Mouse (Mus musculus) heart, embryonic 12.5 days (tissue): ENCODE measurements around the gene Ccdc184. TPM values are rescaled to one million over a fixed set of nuclear protein-coding genes. Genes with fewer than 3 reads are reported as not detected.

Experiments used
- ATAC-seq: fragments of 200-750 bp; cut with Nextera tagmentation; 2 replicates; pipeline ENCODE4 v1.8.0; 2017; ENCODE audit warnings: moderate TSS enrichment, moderate library complexity; ENCODE audit not compliant: insufficient number of reproducible peaks, low FRiP score
- H3K27ac ChIP-seq: fragments of 300-500 bp; sonication (generic); 2 replicates; pipeline ENCODE4 v1.5.1; 2016; ENCODE audit warnings: mild to moderate bottlenecking, moderate library complexity; ENCODE audit not compliant: poor library complexity, severe bottlenecking
- H3K27me3 ChIP-seq: fragments of 300-500 bp; sonication (generic); replicated peaks from 2 replicates; pipeline ENCODE4 v1.6.1; 2016; ENCODE audit warnings: mild to moderate bottlenecking, moderate library complexity
- H3K36me3 ChIP-seq: fragments of 300-500 bp; sonication (generic); 2 replicates; pipeline ENCODE4 v1.6.1; 2016; ENCODE audit warnings: mild to moderate bottlenecking, moderate library complexity
- H3K4me1 ChIP-seq: fragments of 300-500 bp; sonication (generic); replicated peaks from 2 replicates; pipeline ENCODE4 v1.6.1; 2016; ENCODE audit warnings: mild to moderate bottlenecking
- H3K4me2 ChIP-seq: fragments of 300-500 bp; sonication (generic); 2 replicates; pipeline ENCODE4 v1.6.1; 2016; ENCODE audit warnings: mild to moderate bottlenecking, moderate library complexity
- H3K4me3 ChIP-seq: fragments of 300-500 bp; sonication (generic); 2 replicates; pipeline ENCODE4 v1.5.1; 2016; ENCODE audit warnings: mild to moderate bottlenecking
- H3K9ac ChIP-seq: fragments of 300-500 bp; sonication (generic); 2 replicates; pipeline ENCODE4 v1.6.1; 2016; ENCODE audit warnings: mild to moderate bottlenecking, moderate library complexity
- H3K9me3 ChIP-seq: fragments of 300-500 bp; sonication (generic); replicated peaks from 2 replicates; pipeline ENCODE4 v1.6.1; 2016; ENCODE audit warnings: mild to moderate bottlenecking, moderate library complexity
- WGBS: fragments of 180-500 bp; shearing (Covaris S2); methylation state at CpG from one replicate; pipeline ENCODE4 v1.1.7; 2016; 5-methylcytosine and 5-hydroxymethylcytosine counted together
- polyA plus RNA-seq: library from polyadenylated mRNA; unstranded; fragments of >200 nt; fragmentation: Nextera tagmentation; extraction: Ambion mirVana; gene quantifications from 2 replicates; pipeline ENCODE4 v1.2.1, GENCODE M21; 2016

Gene Ccdc184
- polyA plus RNA-seq = 1.4 TPM in 2 replicates

DNA sequence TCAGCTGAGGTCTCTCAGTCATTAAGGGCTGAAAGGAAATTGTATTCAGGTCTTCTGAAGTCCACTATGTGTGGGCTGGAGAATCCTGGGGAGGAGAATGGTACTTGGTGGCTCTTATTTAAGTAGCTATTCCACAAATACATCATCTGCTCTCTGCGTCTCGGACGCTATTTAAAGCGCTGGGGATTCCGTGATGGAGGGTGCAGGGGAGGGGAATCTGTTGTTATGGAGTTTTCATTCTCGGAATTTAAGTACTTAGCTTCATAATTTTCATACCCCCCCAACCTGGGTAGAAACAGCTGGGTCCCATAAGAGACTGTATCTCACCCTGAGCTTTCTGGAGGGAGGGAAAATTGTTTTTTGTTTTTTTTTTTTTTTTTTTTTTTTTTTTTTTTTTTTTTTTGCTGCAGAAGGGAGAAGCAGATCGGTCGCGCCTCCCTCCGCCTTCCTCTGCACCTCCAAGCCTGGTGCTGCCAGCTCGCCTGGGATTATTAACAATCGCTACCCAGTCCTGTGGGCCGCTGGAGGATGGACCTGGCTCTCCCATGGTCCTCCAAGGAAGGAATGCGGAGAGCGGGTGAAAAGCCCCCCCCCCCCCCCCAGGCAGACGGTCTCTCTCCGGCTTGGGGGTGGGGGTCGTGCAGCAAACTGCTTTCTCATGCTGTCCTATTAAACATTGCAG is at the start of gene Ccdc184:
Ccdc184 (plus strand) TSS at position 196 of the 682 bp plus-strand sequence.
- 4% methylated on average over 18 of the region's 18 CpGs for WGBS
- peak within 1 kb of the TSS; percentile 93 for H3K4me2 ChIP-seq

DNA sequence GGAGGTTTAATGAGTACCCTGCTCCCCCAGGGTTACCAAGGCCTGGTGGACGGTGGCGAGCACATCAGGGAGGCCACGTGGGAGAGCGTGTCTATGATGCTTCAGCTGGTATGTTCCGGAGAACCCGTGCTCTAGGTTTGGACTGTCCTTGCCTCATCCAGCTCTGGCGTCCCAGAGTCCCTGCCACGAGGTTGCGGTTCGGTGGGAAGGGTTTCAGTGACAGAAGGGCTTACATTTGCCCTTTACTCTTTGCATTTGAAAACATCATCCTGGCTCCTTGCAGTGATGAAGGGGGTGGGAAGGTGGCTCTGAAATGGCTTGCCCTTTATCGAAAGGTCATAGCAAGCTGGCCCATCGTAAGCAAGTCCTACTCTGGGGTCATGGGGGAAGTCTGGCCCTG is 47.6 kb upstream of the Ccdc184 start:
- ATAC-seq = no peak
- Histone ChIP-seq H3K27ac (no peak overlapping the region), H3K9me3 (no peaks in the 10 kb centered on the region), H3K4me2 (no peak overlapping the region), H3K4me3 (no peak overlapping the region), H3K27me3 (no peaks in the 10 kb centered on the region), H3K4me1 (peaks cover 4% of the 10 kb centered on the region; the same call in 1 of the 2 replicates), H3K36me3 (peaks cover 80% of the 10 kb centered on the region), H3K9ac (no peak overlapping the region)
- 86% methylated on average over 12 of the region's 12 CpGs for WGBS

More for the DNA sequence above, at the start of gene Ccdc184:
- Histone ChIP-seq H3K27ac (no peak within 1 kb of the TSS), H3K36me3 (no peaks in the 10 kb centered on the region), H3K4me1 (peaks cover 26% of the 10 kb centered on the region), H3K4me3 (peak within 1 kb of the TSS; percentile 61), H3K9ac (peak within 1 kb of the TSS; percentile 63), H3K27me3 (peaks cover 72% of the 10 kb centered on the region), H3K9me3 (no peaks in the 10 kb centered on the region)
- ATAC-seq = peak; percentile 9; the same call in 1 of the 2 replicates

DNA sequence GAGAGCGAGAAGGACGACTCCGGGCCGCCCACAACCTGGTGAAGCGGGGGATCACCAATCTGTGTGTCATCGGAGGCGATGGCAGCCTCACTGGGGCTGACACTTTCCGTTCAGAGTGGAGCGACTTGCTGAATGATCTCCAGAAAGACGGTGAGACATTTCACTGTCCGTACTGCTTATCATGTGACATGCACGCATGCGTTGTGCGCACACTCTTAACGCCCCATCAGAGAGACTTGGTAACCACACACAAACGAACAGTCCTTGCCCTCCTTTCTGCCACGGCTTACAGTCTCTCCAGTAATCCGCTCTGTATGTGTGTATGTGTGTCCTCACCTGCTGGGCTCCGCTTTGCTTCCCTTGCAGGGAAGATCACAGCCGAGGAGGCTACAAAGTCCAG is 46.1 kb upstream of the Ccdc184 start:
- Histone ChIP-seq H3K27me3 (no peaks in the 10 kb centered on the region), H3K27ac (no peak overlapping the region), H3K4me2 (no peak overlapping the region), H3K9ac (no peak overlapping the region), H3K9me3 (no peaks in the 10 kb centered on the region), H3K4me3 (no peak overlapping the region), H3K4me1 (0 out of 2 replicates have a peak, but pooled peaks cover 4% of the 10 kb centered on the region), H3K36me3 (peaks cover 92% of the 10 kb centered on the region)
- WGBS = 92% methylated on average over 20 of the region's 20 CpGs
- ATAC-seq = no peak

DNA sequence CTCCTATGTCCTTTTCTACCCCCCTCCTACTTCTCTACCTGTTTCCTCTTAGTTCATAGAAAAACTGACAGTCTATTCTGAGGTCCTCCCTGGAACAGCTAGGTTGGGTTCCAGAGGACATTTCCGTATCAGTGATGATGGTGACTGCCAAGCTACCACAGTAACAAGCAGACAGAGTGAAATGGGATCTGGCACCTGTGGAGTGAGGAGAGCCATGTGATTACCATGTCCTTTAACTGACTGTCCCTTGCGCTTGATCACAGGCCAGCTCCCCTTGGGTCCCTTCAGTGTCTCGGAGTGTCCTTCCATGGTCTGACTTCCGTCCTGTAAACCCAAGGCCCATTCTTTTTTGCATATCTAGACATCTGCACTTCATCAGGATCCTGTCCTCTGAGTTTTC is 36.0 kb upstream of the Ccdc184 start:
- H3K27ac ChIP-seq = no peak overlapping the region
- no peak overlapping the region for H3K4me2 ChIP-seq
- H3K36me3 ChIP-seq = peaks cover 97% of the 10 kb centered on the region
- no peaks in the 10 kb centered on the region for H3K4me1 ChIP-seq
- ATAC-seq = no peak
- 86% methylated on average over 4 of the region's 4 CpGs for WGBS
- no peaks in the 10 kb centered on the region for H3K27me3 ChIP-seq
- no peaks in the 10 kb centered on the region for H3K9me3 ChIP-seq
- H3K4me3 ChIP-seq = no peak overlapping the region
- no peak overlapping the region for H3K9ac ChIP-seq

DNA sequence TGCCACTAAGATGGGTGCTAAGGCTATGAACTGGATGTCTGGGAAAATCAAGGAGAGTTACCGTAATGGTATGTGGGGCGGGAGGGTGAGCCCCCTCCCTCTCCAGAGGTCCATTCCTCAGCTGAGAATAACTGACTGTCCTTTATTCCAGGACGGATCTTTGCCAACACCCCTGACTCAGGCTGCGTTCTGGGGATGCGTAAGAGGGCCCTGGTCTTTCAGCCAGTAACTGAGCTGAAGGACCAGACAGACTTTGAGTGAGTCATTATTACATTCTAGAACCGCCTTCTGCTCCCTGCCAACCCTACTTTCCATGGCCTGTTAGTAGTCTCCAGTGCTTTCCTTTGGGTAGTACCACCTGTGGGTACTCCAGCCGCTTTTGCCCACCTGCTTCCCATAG is 35.5 kb upstream of the Ccdc184 start:
- Histone ChIP-seq H3K9ac (no peak overlapping the region), H3K27ac (no peak overlapping the region), H3K4me1 (no peaks in the 10 kb centered on the region), H3K27me3 (no peaks in the 10 kb centered on the region), H3K4me2 (no peak overlapping the region), H3K4me3 (no peak overlapping the region), H3K9me3 (no peaks in the 10 kb centered on the region), H3K36me3 (peaks cover 97% of the 10 kb centered on the region)
- ATAC-seq = no peak
- 88% methylated on average over 7 of the region's 7 CpGs for WGBS

DNA sequence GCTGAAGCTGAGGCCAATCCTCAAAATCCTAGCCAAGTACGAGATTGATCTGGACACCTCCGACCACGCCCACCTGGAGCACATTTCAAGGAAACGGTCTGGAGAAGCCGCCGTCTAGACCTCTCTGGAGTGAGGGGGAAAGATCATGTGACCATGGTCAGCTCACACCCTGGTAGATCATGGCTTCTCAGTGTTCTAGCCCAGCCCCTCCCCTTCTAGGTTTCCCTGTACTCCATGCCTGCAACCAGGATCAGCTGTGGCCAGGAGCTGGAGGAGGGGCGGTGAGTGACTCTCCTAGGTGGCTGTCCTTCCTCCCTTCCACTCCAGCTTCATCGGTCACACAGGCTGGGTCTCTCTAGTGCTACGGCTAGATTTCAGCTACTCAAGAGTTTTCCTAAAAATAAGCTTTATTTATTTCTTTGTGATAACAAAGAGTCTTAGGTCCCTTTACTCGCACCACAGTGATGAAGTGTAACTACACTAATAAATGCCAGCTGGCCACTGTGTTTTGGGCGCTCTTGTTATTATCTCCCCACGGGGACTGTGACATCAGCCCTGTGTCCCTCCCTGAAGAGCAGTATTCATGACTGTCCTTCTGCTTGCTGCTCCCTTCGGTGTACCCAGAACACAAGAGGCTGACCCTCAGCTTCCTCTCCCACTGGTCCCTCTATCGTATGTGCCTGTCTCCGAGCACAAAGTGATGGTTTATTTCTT is 34.9 kb upstream of the Ccdc184 start:
- H3K9me3 ChIP-seq = no peaks in the 10 kb centered on the region
- no peak overlapping the region for H3K4me2 ChIP-seq
- H3K36me3 ChIP-seq = peaks cover 97% of the 10 kb centered on the region
- H3K4me3 ChIP-seq = no peak overlapping the region
- no peaks in the 10 kb centered on the region for H3K27me3 ChIP-seq
- H3K4me1 ChIP-seq = no peaks in the 10 kb centered on the region
- H3K9ac ChIP-seq = no peak overlapping the region
- no peak for ATAC-seq
- 81% methylated on average over 15 of the region's 15 CpGs for WGBS
- H3K27ac ChIP-seq = no peak overlapping the region

DNA sequence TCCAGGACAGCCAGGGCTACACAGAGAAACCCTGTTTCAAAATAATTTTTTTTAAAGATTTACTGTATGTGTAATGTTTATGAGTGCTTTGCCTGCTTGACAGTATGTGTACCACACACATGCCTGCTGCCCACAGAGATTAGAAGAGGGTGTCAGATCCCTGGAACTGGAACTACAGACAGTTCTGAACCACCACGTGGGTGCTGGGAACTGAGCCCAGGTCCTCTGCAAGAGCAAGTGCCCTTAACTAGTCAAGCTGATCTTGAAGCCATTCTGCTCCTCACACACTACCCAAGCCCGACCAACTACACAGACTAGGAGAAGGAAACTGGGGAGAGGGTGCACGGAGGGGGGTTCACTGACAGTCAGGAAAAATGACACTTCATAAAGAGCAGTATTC is 33.5 kb upstream of the Ccdc184 start:
- Histone ChIP-seq H3K4me3 (no peak overlapping the region), H3K4me2 (no peak overlapping the region), H3K27me3 (no peaks in the 10 kb centered on the region), H3K36me3 (peaks cover 97% of the 10 kb centered on the region), H3K9me3 (no peaks in the 10 kb centered on the region), H3K27ac (no peak overlapping the region), H3K4me1 (no peaks in the 10 kb centered on the region), H3K9ac (no peak overlapping the region)
- 84% methylated on average over 3 of the region's 3 CpGs for WGBS
- ATAC-seq = no peak

DNA sequence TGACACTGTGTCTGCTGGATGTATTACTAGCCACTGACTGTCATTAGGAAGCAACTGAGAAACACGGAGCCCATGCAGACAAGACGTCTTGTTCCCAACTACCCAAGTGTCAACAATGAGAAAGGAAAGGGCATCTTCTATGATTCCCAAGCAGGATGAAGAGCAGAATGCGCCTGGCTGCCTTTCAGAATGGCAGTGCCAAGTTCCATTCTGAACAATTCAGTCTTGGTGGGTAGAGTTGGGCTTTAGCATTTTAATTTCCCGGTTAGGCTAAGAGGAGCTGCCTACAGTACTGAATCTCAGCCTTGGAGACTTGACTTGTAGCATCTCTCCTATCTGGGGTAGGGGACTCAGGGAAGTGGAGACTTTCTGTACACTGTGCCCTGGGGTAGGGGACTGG is 32.9 kb upstream of the Ccdc184 start:
- Histone ChIP-seq H3K9ac (no peak overlapping the region), H3K4me3 (no peak overlapping the region)

DNA sequence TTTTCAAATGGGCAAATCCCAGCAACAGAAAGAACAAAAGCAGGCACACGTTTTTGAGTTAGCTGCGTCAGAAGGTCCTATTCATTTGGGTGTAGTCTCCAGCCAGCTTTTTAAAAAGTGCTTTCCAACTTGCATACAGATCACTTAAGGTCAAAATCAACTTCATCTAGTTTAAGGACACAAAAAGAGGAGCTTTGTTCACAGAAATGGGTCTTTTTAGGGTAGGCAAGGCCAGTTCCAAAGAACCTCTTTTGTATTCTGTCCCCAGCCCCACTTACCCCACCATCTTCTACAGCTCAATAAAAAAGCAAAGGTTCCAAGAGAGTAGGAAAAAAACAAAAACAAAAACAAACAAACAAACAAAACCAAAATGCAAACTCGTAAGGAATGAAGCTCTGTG is 32.3 kb upstream of the Ccdc184 start:
- no peak overlapping the region for H3K4me2 ChIP-seq
- H3K4me1 ChIP-seq = no peaks in the 10 kb centered on the region
- no peaks in the 10 kb centered on the region for H3K9me3 ChIP-seq
- H3K27ac ChIP-seq = no peak overlapping the region
- ATAC-seq = no peak
- H3K9ac ChIP-seq = no peak overlapping the region
- peaks cover 97% of the 10 kb centered on the region for H3K36me3 ChIP-seq
- WGBS = 81% methylated on average over 3 of the region's 3 CpGs
- no peaks in the 10 kb centered on the region for H3K27me3 ChIP-seq
- H3K4me3 ChIP-seq = no peak overlapping the region

More for the DNA sequence above, 32.9 kb upstream of the Ccdc184 start:
- Histone ChIP-seq H3K27ac (no peak overlapping the region), H3K36me3 (peaks cover 97% of the 10 kb centered on the region), H3K4me2 (no peak overlapping the region), H3K27me3 (no peaks in the 10 kb centered on the region), H3K9me3 (no peaks in the 10 kb centered on the region), H3K4me1 (no peaks in the 10 kb centered on the region)
- no peak for ATAC-seq
- WGBS = 88% methylated on average over 4 of the region's 4 CpGs

DNA sequence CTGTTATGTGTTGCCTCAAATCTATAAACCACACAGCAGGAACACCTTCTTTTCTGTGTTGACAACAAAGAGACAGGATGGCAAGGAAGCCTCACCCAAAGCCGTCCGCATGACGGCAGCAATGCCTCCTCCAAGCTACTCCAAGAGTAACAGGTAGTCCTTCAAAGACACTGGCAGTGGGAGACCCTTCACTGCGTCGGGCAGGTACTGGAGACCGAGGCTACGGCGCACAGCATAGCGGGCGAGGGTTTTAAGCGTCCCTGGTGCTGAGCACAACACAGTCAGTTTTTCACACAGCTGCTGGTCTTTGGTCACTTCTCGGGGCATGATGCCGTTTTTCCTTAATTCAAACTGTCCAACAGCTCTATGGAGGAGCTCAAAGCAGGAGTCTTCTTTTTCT is 31.3 kb upstream of the Ccdc184 start:
- H3K4me2 ChIP-seq = no peak overlapping the region
- H3K4me1 ChIP-seq = no peaks in the 10 kb centered on the region
- ATAC-seq = no peak
- H3K9me3 ChIP-seq = no peaks in the 10 kb centered on the region
- no peaks in the 10 kb centered on the region for H3K27me3 ChIP-seq
- no peak overlapping the region for H3K9ac ChIP-seq
- H3K36me3 ChIP-seq = peaks cover 97% of the 10 kb centered on the region
- no peak overlapping the region for H3K4me3 ChIP-seq
- 93% methylated on average over 13 of the region's 13 CpGs for WGBS
- no peak overlapping the region for H3K27ac ChIP-seq

DNA sequence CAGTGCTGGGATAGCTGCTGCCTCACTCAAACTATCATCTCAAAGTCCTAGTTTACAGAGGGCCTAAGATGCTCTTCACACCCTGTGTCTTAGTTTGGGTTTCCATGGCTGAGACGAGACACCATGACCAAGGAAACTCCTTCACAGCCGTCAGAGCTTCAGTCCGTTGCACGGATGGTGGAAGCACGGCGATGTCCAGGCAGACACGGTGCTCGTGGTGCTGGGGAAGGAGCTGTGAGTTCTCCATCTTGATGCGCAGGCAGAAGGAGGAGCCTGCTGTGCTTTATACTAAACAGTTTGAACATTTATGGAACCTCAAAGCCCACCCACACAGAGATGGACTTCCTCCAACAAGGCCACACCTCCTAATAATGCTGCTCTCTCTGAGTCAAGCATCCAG is 30.1 kb upstream of the Ccdc184 start:
- ATAC-seq = no peak
- Histone ChIP-seq H3K9me3 (no peaks in the 10 kb centered on the region), H3K27ac (no peak overlapping the region), H3K9ac (no peak overlapping the region), H3K36me3 (peaks cover 97% of the 10 kb centered on the region), H3K4me3 (no peak overlapping the region), H3K4me1 (no peaks in the 10 kb centered on the region), H3K4me2 (no peak overlapping the region), H3K27me3 (no peaks in the 10 kb centered on the region)
- WGBS = 89% methylated on average over 9 of the region's 9 CpGs
